Mouse (Mus musculus): Measurements from ENCODE around the gene Fam151a. TPM values are rescaled to one million over a fixed set of nuclear protein-coding genes. Genes with fewer than 3 reads are reported as not detected.
A peak's percentile ranks its signal among the peaks of the same experiment; 100 is the strongest.
"Not testable (repeated sequence)": the region's sequence is repeated elsewhere in the genome, so short reads cannot be mapped to it uniquely, and the experiment has no call there.

Fam151a gene
- polyA plus RNA-seq, 1 experiment from 2014 or later = 0.40 TPM

GRCm38 (mm10) chr4:106780045-106780444, 46.4 kb downstream of the Fam151a start:
- WGBS = 11% methylated on average over 3 of the region's 3 CpGs
- no peaks in the 10 kb centered on the region for H3K36me3 ChIP-seq (replicated peaks)
- H3K27me3 ChIP-seq (replicated peaks; ENCODE audit: low read depth, poor library complexity, severe bottlenecking) = no peaks in the 10 kb centered on the region
- peak; percentile 74 for DNase-seq (ENCODE audit: low spot score)
- H3K4me1 ChIP-seq = peaks cover 80% of the 10 kb centered on the region
- H3K9me3 ChIP-seq = no peaks in the 10 kb centered on the region
- H3K4me3 ChIP-seq = no peak overlapping the region
- peak overlapping the region; percentile 55 for H3K27ac ChIP-seq (replicated peaks)

DNA sequence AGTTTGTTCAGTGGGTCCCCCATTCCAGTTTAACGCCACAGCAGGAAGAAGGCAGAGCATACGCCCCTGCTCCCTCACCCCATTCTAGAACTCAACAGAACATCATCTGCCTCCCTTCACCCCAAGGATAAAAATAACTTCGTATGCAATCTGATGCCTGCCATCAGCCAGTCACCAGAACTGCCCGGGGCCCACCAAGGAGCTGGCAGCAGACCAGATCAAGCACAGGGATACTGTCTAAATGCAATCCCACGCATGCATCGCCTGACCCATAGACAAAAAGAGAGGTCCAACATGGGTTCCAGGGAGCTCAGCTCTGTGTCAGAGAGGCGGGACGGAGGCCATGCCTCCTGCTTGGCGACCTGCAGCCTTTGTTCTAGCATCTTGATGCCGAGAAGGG, 49.4 kb downstream of the Fam151a start:
- Histone ChIP-seq H3K4me1 (peaks cover 92% of the 10 kb centered on the region), H3K9me3 (no peaks in the 10 kb centered on the region), H3K4me3 (no peak overlapping the region), H3K36me3 (replicated peaks) (no peaks in the 10 kb centered on the region), H3K27ac (replicated peaks) (peak overlapping the region; percentile 67), H3K27me3 (replicated peaks; ENCODE audit: low read depth, poor library complexity, severe bottlenecking) (no peaks in the 10 kb centered on the region)
- DNase-seq (ENCODE audit: low spot score) = no peak
- 78% methylated on average over 10 of the region's 10 CpGs for WGBS

DNA sequence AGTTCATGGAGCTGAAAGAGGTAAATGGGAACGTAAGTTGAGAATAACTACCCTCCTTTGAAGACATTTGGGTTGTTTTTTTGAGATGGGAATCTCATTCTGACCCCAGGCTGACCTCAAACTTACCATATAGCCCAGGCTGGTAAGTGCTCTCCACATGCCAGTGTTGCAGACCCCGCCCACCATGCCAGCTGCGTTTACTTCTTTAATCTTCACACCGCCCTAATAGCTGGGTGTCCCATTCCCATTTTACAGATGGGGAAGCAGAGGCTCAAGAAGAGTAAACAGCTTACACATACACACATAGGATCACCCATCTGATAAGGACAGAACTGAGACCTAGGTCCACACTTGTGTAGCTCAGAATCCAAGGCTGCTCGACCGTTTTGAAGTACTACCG, 51.1 kb downstream of the Fam151a start:
- Histone ChIP-seq H3K27ac (replicated peaks) (peak overlapping the region; percentile 91), H3K4me3 (no peak overlapping the region), H3K36me3 (replicated peaks) (no peaks in the 10 kb centered on the region), H3K27me3 (replicated peaks; ENCODE audit: low read depth, poor library complexity, severe bottlenecking) (no peaks in the 10 kb centered on the region), H3K9me3 (no peaks in the 10 kb centered on the region), H3K4me1 (peaks cover 88% of the 10 kb centered on the region)
- no peak for DNase-seq (ENCODE audit: low spot score)
- 90% methylated on average over 7 of the region's 7 CpGs for WGBS

- H3K4me1 ChIP-seq = peaks cover 83% of the 10 kb centered on the region
Observed at GRCm38 (mm10) chr4:106785345-106785744, 51.7 kb downstream of the Fam151a start.

DNA sequence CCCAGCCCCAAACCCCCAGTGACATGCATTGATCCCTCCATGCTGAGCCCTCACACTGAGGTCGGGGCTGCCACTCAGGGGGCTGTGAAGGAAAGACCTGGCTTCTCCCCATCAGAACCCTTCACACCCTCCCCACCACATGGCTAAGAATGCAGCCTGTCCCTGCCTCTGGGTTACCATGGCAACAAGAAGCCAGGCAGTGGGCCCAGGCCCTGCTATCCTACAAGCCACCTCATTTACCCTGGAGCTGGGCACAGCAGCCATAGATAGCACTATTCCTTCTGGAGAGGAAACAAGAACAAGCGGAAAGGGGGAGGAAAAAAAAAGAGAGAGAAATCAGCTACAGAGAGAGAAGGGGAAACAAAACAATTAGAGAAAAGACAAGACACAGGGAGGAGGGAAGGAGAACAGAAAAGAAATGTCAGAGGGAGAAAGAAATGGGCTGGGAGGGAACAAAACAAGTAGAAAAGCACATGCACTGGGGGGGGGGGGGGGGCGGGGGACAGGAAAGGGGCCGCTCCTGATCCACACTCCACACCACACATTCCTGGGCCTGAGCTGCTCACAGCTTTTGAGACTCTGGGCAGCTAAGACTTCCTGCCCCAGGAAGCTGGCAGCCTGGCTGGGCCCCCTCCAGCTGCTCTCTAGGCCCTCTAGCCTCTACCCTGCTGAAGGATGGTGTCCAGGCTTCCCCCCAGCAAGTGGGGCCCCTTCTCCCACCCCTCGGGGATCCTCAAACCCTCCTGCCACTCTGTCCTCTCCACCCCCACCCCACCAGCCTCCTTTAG, 52.3 kb downstream of the Fam151a start:
- 7% methylated on average over 5 of the region's 5 CpGs for whole genome bisulfite sequencing
- H3K27ac ChIP-seq (replicated peaks) = peak overlapping the region; percentile 91
- peak; percentile 79 for DNase-seq (ENCODE audit: low spot score)
- H3K36me3 ChIP-seq (replicated peaks) = no peaks in the 10 kb centered on the region
- H3K27me3 ChIP-seq (replicated peaks; ENCODE audit: low read depth, poor library complexity, severe bottlenecking) = no peaks in the 10 kb centered on the region
- H3K9me3 ChIP-seq = no peaks in the 10 kb centered on the region
- peaks cover 77% of the 10 kb centered on the region for H3K4me1 ChIP-seq
- no peak overlapping the region for H3K4me3 ChIP-seq

More at GRCm38 (mm10) chr4:106785345-106785744, 51.7 kb downstream of the Fam151a start:
- no peaks in the 10 kb centered on the region for H3K36me3 ChIP-seq (replicated peaks)
- no peaks in the 10 kb centered on the region for H3K9me3 ChIP-seq
- no peaks in the 10 kb centered on the region for H3K27me3 ChIP-seq (replicated peaks; ENCODE audit: low read depth, poor library complexity, severe bottlenecking)
- 59% methylated on average over 7 of the region's 7 CpGs for WGBS
- peak overlapping the region; percentile 91 for H3K27ac ChIP-seq (replicated peaks)
- H3K4me3 ChIP-seq = no peak overlapping the region
- DNase-seq (ENCODE audit: low spot score) = no peak

DNA sequence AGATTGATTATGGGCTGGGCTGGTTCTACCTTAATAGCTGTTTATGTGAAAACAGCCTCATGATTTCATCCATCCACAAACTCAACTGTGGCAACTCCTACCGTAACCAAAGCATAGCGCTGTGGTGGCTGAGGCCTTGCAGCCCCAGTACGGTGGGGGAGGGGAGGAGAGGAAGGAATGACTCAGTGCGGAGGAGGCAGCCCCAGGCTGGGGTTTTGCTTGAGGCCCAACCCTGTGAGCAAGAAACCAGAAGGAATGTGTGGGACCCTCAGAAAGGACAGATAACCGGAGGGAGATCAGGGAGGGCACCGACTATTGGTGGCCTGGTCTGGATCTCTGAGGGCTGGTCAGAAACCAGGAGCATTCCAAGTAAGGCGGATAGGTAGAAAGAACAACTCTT, 54.1 kb downstream of the Fam151a start:
- 59% methylated on average over 7 of the region's 7 CpGs for WGBS
- Histone ChIP-seq H3K4me1 (peaks cover 66% of the 10 kb centered on the region), H3K4me3 (no peak overlapping the region), H3K27me3 (replicated peaks; ENCODE audit: low read depth, poor library complexity, severe bottlenecking) (no peaks in the 10 kb centered on the region), H3K27ac (replicated peaks) (peak overlapping the region; percentile 91), H3K36me3 (replicated peaks) (no peaks in the 10 kb centered on the region), H3K9me3 (no peaks in the 10 kb centered on the region)
- peak; percentile 60 for DNase-seq (ENCODE audit: low spot score)

GRCm38 (mm10) chr4:106788627-106789026, 54.9 kb downstream of the Fam151a start:
- DNase-seq (ENCODE audit: low spot score) = no peak
- Histone ChIP-seq H3K9me3 (no peaks in the 10 kb centered on the region), H3K4me3 (no peak overlapping the region), H3K36me3 (replicated peaks) (no peaks in the 10 kb centered on the region), H3K27ac (replicated peaks) (no peak overlapping the region), H3K4me1 (peaks cover 58% of the 10 kb centered on the region), H3K27me3 (replicated peaks; ENCODE audit: low read depth, poor library complexity, severe bottlenecking) (no peaks in the 10 kb centered on the region)
- 86% methylated on average over 11 of the region's 11 CpGs for WGBS

- no peaks in the 10 kb centered on the region for H3K9me3 ChIP-seq
- WGBS = 81% methylated on average over 9 of the region's 9 CpGs
- no peak overlapping the region for H3K27ac ChIP-seq (replicated peaks)
- no peaks in the 10 kb centered on the region for H3K36me3 ChIP-seq (replicated peaks)
- DNase-seq (ENCODE audit: low spot score) = no peak
- no peak overlapping the region for H3K4me3 ChIP-seq
- no peaks in the 10 kb centered on the region for H3K27me3 ChIP-seq (replicated peaks; ENCODE audit: low read depth, poor library complexity, severe bottlenecking)
- H3K4me1 ChIP-seq = peaks cover 52% of the 10 kb centered on the region
Observed at GRCm38 (mm10) chr4:106789705-106790104, 56.0 kb downstream of the Fam151a start.

DNA sequence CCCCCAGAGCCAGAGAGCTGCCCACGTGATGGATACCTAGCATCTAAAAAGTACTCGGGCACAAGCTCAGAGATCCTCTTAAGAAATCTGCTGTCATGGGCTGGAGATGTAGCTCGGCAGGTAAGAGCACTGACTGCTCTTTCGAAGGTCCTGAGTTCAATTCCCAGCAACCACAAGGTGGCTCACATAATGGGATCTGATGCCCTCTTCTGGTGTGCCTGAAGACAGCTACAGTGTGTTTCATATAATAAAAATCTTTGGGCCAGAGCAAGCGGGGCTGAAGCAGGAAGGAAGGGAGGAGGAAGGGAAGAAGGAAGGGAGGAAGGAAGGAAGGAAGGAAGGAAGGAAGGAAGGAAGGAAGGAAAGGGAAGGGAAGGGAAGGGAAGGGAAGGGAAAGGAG, 56.5 kb downstream of the Fam151a start:
- H3K36me3 ChIP-seq (replicated peaks); H3K4me3 ChIP-seq; H3K27ac ChIP-seq (replicated peaks); H3K9me3 ChIP-seq; DNase-seq (ENCODE audit: low spot score); H3K27me3 ChIP-seq (replicated peaks; ENCODE audit: low read depth, poor library complexity, severe bottlenecking): not testable (repeated sequence)
- 82% methylated on average over 5 of the region's 5 CpGs for WGBS
- peaks cover 47% of the 10 kb centered on the region for H3K4me1 ChIP-seq

GRCm38 (mm10) chr4:106790938-106791337, 57.2 kb downstream of the Fam151a start:
- H3K27ac ChIP-seq (replicated peaks) = no peak overlapping the region
- no peaks in the 10 kb centered on the region for H3K36me3 ChIP-seq (replicated peaks)
- WGBS = 92% methylated on average over 1 of the region's 1 CpGs
- peaks cover 39% of the 10 kb centered on the region for H3K4me1 ChIP-seq
- no peak for DNase-seq (ENCODE audit: low spot score)
- no peaks in the 10 kb centered on the region for H3K9me3 ChIP-seq
- no peaks in the 10 kb centered on the region for H3K27me3 ChIP-seq (replicated peaks; ENCODE audit: low read depth, poor library complexity, severe bottlenecking)
- H3K4me3 ChIP-seq = no peak overlapping the region

GRCm38 (mm10) chr4:106792276-106792675, 58.6 kb downstream of the Fam151a start:
- Histone ChIP-seq H3K27me3 (replicated peaks; ENCODE audit: low read depth, poor library complexity, severe bottlenecking) (no peaks in the 10 kb centered on the region), H3K27ac (replicated peaks) (no peak overlapping the region), H3K4me1 (peaks cover 26% of the 10 kb centered on the region), H3K4me3 (no peak overlapping the region), H3K9me3 (no peaks in the 10 kb centered on the region), H3K36me3 (replicated peaks) (no peaks in the 10 kb centered on the region)
- no peak for DNase-seq (ENCODE audit: low spot score)

DNA sequence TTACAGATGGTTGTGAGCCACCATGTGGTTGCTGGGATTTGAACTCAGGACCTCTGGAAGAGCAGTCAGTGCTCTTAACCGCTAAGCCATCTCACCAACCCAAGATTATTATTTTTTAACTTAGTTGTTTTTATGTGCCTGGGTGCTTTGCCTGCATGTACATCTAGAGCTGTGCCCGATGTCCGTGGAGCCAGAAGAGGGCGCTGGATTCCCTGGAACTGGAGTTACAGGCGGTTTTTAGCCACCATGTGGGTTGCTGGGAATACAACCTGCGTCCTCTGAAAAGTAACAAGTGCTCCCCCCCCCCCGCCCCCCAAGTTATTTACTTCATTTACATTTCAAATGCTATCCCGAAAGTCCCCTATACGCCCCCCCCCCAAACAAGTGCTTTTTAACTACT, 60.1 kb downstream of the Fam151a start:
- 88% methylated on average over 9 of the region's 9 CpGs for WGBS
- not testable (repeated sequence) for DNase-seq (ENCODE audit: low spot score); H3K27ac ChIP-seq (replicated peaks)

GRCm38 (mm10) chr4:106794247-106794646, 60.6 kb downstream of the Fam151a start:
- H3K4me3 ChIP-seq = no peak overlapping the region
- H3K27ac ChIP-seq (replicated peaks) = no peak overlapping the region
- peaks cover 12% of the 10 kb centered on the region for H3K27me3 ChIP-seq (replicated peaks; ENCODE audit: low read depth, poor library complexity, severe bottlenecking)
- H3K9me3 ChIP-seq = no peaks in the 10 kb centered on the region
- no peak for DNase-seq (ENCODE audit: low spot score)
- H3K4me1 ChIP-seq = peaks cover 16% of the 10 kb centered on the region
- WGBS = 88% methylated on average over 7 of the region's 7 CpGs
- H3K36me3 ChIP-seq (replicated peaks) = no peaks in the 10 kb centered on the region

More for the DNA sequence above, 60.1 kb downstream of the Fam151a start:
- H3K9me3 ChIP-seq; H3K27me3 ChIP-seq (replicated peaks; ENCODE audit: low read depth, poor library complexity, severe bottlenecking); H3K4me3 ChIP-seq; H3K36me3 ChIP-seq (replicated peaks): not testable (repeated sequence)
- H3K4me1 ChIP-seq = peaks cover 16% of the 10 kb centered on the region

All from embryonic facial prominence, embryonic 10.5 days (tissue).